Mouse (Mus musculus): ENCODE results near the gene Hnrnpr. TPM values are rescaled to one million over a fixed set of nuclear protein-coding genes. Genes with fewer than 3 reads are reported as not detected.
A peak's percentile ranks its signal among the peaks of the same experiment; 100 is the strongest.

Gene Hnrnpr
- polyA plus RNA-seq, 1 experiment from 2014 or later = 68.5 TPM

- H3K9ac ChIP-seq = no peak overlapping the region
- ATAC-seq (ENCODE audit: low read depth) = no peak
- no peaks in the 10 kb centered on the region for H3K27me3 ChIP-seq
- H3K27ac ChIP-seq = no peak overlapping the region
- no peaks in the 10 kb centered on the region for H3K9me3 ChIP-seq (replicated peaks)
- no peak for DNase-seq
- peaks cover 76% of the 10 kb centered on the region for H3K36me3 ChIP-seq
- 75% methylated on average over 6 of the region's 6 CpGs for WGBS (ENCODE audit: insufficient replicate concordance)
- H3K4me1 ChIP-seq (replicated peaks) = no peaks in the 10 kb centered on the region
- no peak overlapping the region for H3K4me3 ChIP-seq (replicated peaks)
- H3K4me2 ChIP-seq = no peak overlapping the region
These were observed 46.3 kb downstream of the Hnrnpr start for GRCm38 (mm10) chr4:136357026-136357425.

- Histone ChIP-seq H3K36me3 (peaks cover 74% of the 10 kb centered on the region), H3K4me1 (replicated peaks) (no peaks in the 10 kb centered on the region), H3K27me3 (no peaks in the 10 kb centered on the region), H3K9ac (no peak overlapping the region), H3K9me3 (replicated peaks) (no peaks in the 10 kb centered on the region), H3K4me2 (no peak overlapping the region), H3K4me3 (replicated peaks) (no peak overlapping the region), H3K27ac (no peak overlapping the region)
- 91% methylated on average over 4 of the region's 4 CpGs for WGBS (ENCODE audit: insufficient replicate concordance)
- ATAC-seq (ENCODE audit: low read depth) (no peak), DNase-seq (no peak)
These were observed 46.7 kb downstream of the Hnrnpr start for GRCm38 (mm10) chr4:136357429-136357828.

- H3K4me1 ChIP-seq (replicated peaks) = no peaks in the 10 kb centered on the region
- ATAC-seq (ENCODE audit: low read depth) (no peak), DNase-seq (no peak)
- H3K4me2 ChIP-seq = no peak overlapping the region
- H3K9me3 ChIP-seq (replicated peaks) = no peaks in the 10 kb centered on the region
- H3K27ac ChIP-seq = no peak overlapping the region
- WGBS (ENCODE audit: insufficient replicate concordance) = 38% methylated on average over 4 of the region's 4 CpGs
- no peaks in the 10 kb centered on the region for H3K27me3 ChIP-seq
- H3K4me3 ChIP-seq (replicated peaks) = no peak overlapping the region
- H3K9ac ChIP-seq = no peak overlapping the region
- H3K36me3 ChIP-seq = no peaks in the 10 kb centered on the region
These were observed 57.1 kb downstream of the Hnrnpr start for GRCm38 (mm10) chr4:136367856-136368255.

GRCm38 (mm10) chr4:136369727-136370126 lies 59.0 kb downstream of the Hnrnpr start:
- Histone ChIP-seq H3K4me3 (replicated peaks) (no peak overlapping the region), H3K9ac (no peak overlapping the region), H3K36me3 (no peaks in the 10 kb centered on the region), H3K4me2 (no peak overlapping the region), H3K4me1 (replicated peaks) (no peaks in the 10 kb centered on the region), H3K27me3 (no peaks in the 10 kb centered on the region), H3K27ac (no peak overlapping the region), H3K9me3 (replicated peaks) (no peaks in the 10 kb centered on the region)
- peak; percentile 9 for DNase-seq
- WGBS (ENCODE audit: insufficient replicate concordance) = 1% methylated on average over 3 of the region's 3 CpGs
- ATAC-seq (ENCODE audit: low read depth) = no peak

GRCm38 (mm10) chr4:136373494-136374181 lies 62.9 kb downstream of the Hnrnpr start:
- DNase-seq (no peak), ATAC-seq (ENCODE audit: low read depth) (no peak)
- no peaks in the 10 kb centered on the region for H3K4me1 ChIP-seq (replicated peaks)
- H3K4me3 ChIP-seq (replicated peaks) = no peak overlapping the region
- no peaks in the 10 kb centered on the region for H3K27me3 ChIP-seq
- H3K9me3 ChIP-seq (replicated peaks) = no peaks in the 10 kb centered on the region
- H3K36me3 ChIP-seq = no peaks in the 10 kb centered on the region
- WGBS (ENCODE audit: insufficient replicate concordance) = 59% methylated on average over 14 of the region's 14 CpGs
- no peak overlapping the region for H3K9ac ChIP-seq
- H3K4me2 ChIP-seq = no peak overlapping the region
- no peak overlapping the region for H3K27ac ChIP-seq

GRCm38 (mm10) chr4:136377001-136377400 lies 66.3 kb downstream of the Hnrnpr start:
- WGBS (ENCODE audit: insufficient replicate concordance) = 81% methylated on average over 5 of the region's 5 CpGs
- Histone ChIP-seq H3K4me3 (replicated peaks) (no peak overlapping the region), H3K36me3 (no peaks in the 10 kb centered on the region), H3K4me1 (replicated peaks) (no peaks in the 10 kb centered on the region), H3K27me3 (no peaks in the 10 kb centered on the region), H3K9me3 (replicated peaks) (no peaks in the 10 kb centered on the region), H3K9ac (no peak overlapping the region), H3K4me2 (no peak overlapping the region), H3K27ac (no peak overlapping the region)
- ATAC-seq (ENCODE audit: low read depth) = no peak
- DNase-seq = no peak

- ATAC-seq (ENCODE audit: low read depth) = no peak
- H3K4me1 ChIP-seq (replicated peaks) = no peaks in the 10 kb centered on the region
- H3K27ac ChIP-seq = no peak overlapping the region
- WGBS (ENCODE audit: insufficient replicate concordance) = 66% methylated on average over 5 of the region's 5 CpGs
- H3K4me2 ChIP-seq = no peak overlapping the region
- no peaks in the 10 kb centered on the region for H3K36me3 ChIP-seq
- no peak overlapping the region for H3K4me3 ChIP-seq (replicated peaks)
- no peak for DNase-seq
- H3K9me3 ChIP-seq (replicated peaks) = no peaks in the 10 kb centered on the region
- no peak overlapping the region for H3K9ac ChIP-seq
- H3K27me3 ChIP-seq = no peaks in the 10 kb centered on the region
These were observed 72.3 kb downstream of the Hnrnpr start for GRCm38 (mm10) chr4:136383052-136383451.

GRCm38 (mm10) chr4:136383839-136384238 lies 73.1 kb downstream of the Hnrnpr start:
- no peak overlapping the region for H3K4me2 ChIP-seq
- H3K4me1 ChIP-seq (replicated peaks) = no peaks in the 10 kb centered on the region
- H3K9me3 ChIP-seq (replicated peaks) = no peaks in the 10 kb centered on the region
- no peaks in the 10 kb centered on the region for H3K27me3 ChIP-seq
- no peak for ATAC-seq (ENCODE audit: low read depth)
- H3K27ac ChIP-seq = no peak overlapping the region
- H3K36me3 ChIP-seq = no peaks in the 10 kb centered on the region
- WGBS (ENCODE audit: insufficient replicate concordance) = 69% methylated on average over 6 of the region's 6 CpGs
- no peak overlapping the region for H3K4me3 ChIP-seq (replicated peaks)
- no peak overlapping the region for H3K9ac ChIP-seq
- no peak for DNase-seq

GRCm38 (mm10) chr4:136387261-136387660 lies 76.5 kb downstream of the Hnrnpr start:
- H3K4me3 ChIP-seq (replicated peaks) = no peak overlapping the region
- no peaks in the 10 kb centered on the region for H3K4me1 ChIP-seq (replicated peaks)
- ATAC-seq (ENCODE audit: low read depth) (no peak), DNase-seq (no peak)
- WGBS (ENCODE audit: insufficient replicate concordance) = 50% methylated on average over 11 of the region's 11 CpGs
- no peak overlapping the region for H3K4me2 ChIP-seq
- H3K9me3 ChIP-seq (replicated peaks) = no peaks in the 10 kb centered on the region
- H3K27me3 ChIP-seq = no peaks in the 10 kb centered on the region
- no peak overlapping the region for H3K9ac ChIP-seq
- no peaks in the 10 kb centered on the region for H3K36me3 ChIP-seq
- no peak overlapping the region for H3K27ac ChIP-seq

GRCm38 (mm10) chr4:136401806-136402205 lies 91.1 kb downstream of the Hnrnpr start:
- Histone ChIP-seq H3K4me3 (replicated peaks) (no peak overlapping the region), H3K4me2 (no peak overlapping the region), H3K4me1 (replicated peaks) (no peaks in the 10 kb centered on the region), H3K9me3 (replicated peaks) (no peaks in the 10 kb centered on the region), H3K9ac (no peak overlapping the region), H3K27me3 (0 out of 2 replicates have a peak, but pooled peaks cover 2% of the 10 kb centered on the region), H3K27ac (no peak overlapping the region), H3K36me3 (no peaks in the 10 kb centered on the region)
- ATAC-seq (ENCODE audit: low read depth) (no peak), DNase-seq (no peak)
- WGBS (ENCODE audit: insufficient replicate concordance) = 64% methylated on average over 10 of the region's 10 CpGs

- H3K4me2 ChIP-seq = no peak overlapping the region
These were observed 97.1 kb downstream of the Hnrnpr start for GRCm38 (mm10) chr4:136407831-136408230.

More at GRCm38 (mm10) chr4:136407831-136408230, 97.1 kb downstream of the Hnrnpr start:
- H3K9ac ChIP-seq = no peak overlapping the region
- H3K4me3 ChIP-seq (replicated peaks) = no peak overlapping the region
- H3K4me1 ChIP-seq (replicated peaks) = no peaks in the 10 kb centered on the region
- H3K27me3 ChIP-seq = no peaks in the 10 kb centered on the region
- no peaks in the 10 kb centered on the region for H3K9me3 ChIP-seq (replicated peaks)
- DNase-seq (no peak), ATAC-seq (ENCODE audit: low read depth) (no peak)
- H3K36me3 ChIP-seq = no peaks in the 10 kb centered on the region
- WGBS (ENCODE audit: insufficient replicate concordance) = 71% methylated on average over 11 of the region's 11 CpGs
- H3K27ac ChIP-seq = no peak overlapping the region

Measured in liver, embryonic 13.5 days (tissue).